Mouse (Mus musculus) kidney, postnatal 10 days (tissue): ENCODE data around the gene Atrnl1.
A peak's percentile ranks its signal among the peaks of the same experiment; 100 is the strongest.

ENCODE experiments used
- DNase-seq: peaks from one replicate; pipeline ENCODE4 v3.0.0; 2021; ENCODE audit warnings: mixed read lengths

Atrnl1 gene

GRCm38 (mm10) chr19:57713138-57713537 is 102.3 kb downstream of the Atrnl1 start:
- DNase-seq: peak; percentile 44

- peak; percentile 56 for DNase-seq
Measured at GRCm38 (mm10) chr19:57724920-57725319, 114.1 kb downstream of the Atrnl1 start.

- DNase-seq: no peak
Measured at GRCm38 (mm10) chr19:57725326-57725725, 114.5 kb downstream of the Atrnl1 start.

GRCm38 (mm10) chr19:57727009-57727408 is 116.2 kb downstream of the Atrnl1 start:
- DNase-seq: no peak

DNA sequence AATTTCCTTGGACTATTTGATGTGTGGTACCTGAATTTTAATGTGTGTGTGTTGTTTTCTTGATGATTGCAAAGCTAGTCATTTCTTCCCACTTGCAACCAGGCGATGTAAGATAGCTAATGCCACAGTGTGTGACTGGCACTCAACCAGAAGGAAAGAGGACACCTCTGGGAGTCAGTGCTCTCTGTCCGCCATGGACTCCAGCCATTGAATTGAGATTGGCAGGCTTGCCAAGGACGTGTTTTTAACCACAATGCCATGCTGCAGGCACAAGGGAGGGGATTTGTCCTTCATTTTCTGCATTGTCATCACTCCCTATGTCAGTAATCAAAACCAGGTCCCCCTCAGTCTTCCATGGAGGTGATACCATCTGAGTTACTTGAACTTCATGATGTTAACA is 126.6 kb downstream of the Atrnl1 start:
- no peak for DNase-seq

DNA sequence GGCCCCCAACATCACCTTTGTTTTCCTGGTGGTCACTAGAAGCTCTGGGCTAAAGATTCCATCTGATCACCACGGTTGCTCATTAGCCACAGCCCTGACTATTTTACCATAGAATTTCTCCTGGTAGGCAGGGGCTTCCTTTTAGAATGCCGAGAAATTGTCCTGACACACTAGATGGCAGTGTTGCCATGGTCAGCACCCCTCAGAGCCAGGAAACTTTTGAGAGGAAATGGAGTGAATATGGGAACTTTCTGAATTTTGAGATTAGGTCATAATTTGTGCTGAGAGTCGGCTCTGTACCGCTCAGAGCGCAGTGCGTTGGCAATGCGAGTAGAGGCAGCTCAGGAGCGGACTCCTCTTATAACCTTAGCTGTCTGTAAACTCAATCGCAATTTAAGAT is 134.7 kb downstream of the Atrnl1 start:
- DNase-seq: peak; percentile 52

- no peak for DNase-seq
Measured at GRCm38 (mm10) chr19:57746553-57746952, 135.7 kb downstream of the Atrnl1 start.

DNA sequence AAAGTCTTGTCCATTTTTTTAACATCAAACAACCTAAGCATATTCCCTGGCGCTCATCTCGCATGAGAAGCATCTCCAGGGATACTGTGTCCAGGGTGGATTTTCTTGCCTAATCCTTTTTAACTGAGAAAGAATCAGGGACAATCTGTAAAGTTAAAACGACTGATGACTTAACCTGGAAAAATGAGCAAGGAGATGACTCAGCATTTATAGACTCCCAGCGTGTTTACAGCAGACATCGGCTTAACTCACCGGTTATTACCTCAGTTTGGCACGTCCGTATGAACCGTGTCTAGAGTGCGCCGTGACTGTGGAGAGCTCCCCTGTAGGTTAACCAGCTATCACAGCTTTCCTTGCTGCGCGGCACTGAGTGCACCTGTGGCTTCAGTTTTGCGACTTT is 141.4 kb downstream of the Atrnl1 start:
- no peak for DNase-seq

DNA sequence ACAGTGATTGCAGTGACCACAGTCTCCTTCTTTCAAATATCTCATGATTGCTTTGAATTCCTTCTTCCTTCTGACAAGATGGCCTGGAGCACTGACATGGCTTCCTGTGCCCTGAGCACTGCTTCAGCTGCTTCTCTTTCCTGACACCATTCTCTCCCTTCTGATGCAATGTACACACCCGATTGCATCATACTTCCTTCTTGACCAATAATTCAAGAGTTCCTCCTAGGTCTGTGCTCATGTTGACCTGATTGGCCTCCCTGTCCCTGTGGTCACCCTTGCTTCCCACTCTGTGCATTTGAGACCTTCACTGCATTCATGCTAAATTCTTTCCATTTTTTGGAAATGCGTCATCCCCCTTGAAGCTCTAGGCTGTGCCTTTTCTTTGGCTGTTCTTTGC is 151.7 kb downstream of the Atrnl1 start:
- no peak for DNase-seq

DNA sequence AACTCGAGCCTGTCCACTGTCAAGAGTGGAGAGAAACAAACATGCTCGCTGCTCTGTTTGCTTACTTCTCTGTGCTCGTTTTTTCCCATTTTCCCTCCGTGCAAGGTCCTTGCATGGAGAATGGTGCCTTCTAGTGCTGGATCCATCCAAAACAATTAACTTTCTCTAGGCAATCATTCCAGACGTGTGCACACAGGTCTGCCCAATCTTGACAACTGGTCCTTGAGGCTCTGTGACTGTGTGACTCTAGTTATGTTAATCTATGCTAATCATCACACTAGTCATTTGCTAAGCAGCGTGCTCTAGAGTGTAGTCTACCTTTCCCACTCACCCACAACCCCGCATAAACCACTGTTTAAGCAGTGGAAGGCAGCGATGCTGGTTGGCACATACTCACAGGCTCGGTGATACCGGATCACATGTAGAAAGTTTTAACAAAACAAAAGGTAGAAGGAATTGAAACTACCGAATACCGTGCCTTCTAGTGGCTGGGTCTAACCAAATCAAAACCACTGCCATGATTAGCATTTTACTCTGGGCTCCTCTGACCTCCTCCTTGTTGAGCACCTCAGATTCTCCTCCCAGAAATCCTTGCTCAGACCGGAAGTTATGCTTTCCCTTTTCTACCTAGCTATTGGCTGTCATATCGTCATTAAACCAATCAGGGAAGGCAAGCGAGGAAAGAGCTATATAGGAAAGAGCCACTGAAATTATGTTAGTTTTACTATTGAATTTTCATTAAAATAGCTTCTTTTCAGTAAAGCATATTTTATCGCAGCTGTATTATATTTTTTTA is 153.9 kb downstream of the Atrnl1 start:
- no peak for DNase-seq

- DNase-seq: no peak
Measured at GRCm38 (mm10) chr19:57767051-57767450, 156.2 kb downstream of the Atrnl1 start.

DNA sequence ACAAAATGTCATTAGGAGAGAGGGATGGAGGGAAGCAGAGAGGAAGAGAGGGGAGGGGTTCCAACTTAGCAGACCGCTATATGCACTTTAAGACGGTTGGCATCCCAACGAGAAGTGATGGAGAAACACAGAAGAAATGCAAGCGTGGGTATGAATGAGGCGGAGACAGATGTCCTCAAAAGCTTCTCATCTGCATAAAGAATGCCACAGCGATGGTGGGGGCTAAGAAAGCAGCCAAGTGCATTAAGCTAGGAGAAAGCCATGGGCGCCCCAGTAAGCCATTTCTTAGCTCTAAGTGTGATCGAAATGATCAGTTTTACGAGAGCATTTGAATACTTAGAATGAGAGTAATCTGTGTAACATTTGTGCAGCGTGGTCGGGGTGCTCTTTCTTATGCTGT is 157.8 kb downstream of the Atrnl1 start:
- DNase-seq: no peak

- DNase-seq: peak; percentile 27
Measured at GRCm38 (mm10) chr19:57782366-57783089, 171.7 kb downstream of the Atrnl1 start.

DNA sequence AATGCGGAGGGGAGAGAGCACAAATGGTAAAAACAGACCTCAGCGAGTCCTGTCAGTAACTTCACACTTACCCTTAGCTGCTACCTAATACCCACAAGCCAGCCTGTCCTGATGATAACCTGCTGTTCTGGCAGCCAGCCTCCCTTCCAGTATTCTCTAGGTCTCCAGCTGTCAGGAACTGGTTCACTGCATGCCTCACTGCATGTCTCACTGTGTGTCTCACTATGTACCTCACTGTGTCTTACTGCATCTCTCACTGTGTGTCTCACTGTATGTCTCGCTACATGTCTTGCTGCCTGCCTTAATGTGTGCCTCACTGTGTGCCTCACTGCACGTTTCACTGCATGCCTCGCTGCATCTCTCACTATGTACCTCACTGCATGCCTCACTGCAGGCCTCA is 175.9 kb downstream of the Atrnl1 start:
- no peak for DNase-seq

DNA sequence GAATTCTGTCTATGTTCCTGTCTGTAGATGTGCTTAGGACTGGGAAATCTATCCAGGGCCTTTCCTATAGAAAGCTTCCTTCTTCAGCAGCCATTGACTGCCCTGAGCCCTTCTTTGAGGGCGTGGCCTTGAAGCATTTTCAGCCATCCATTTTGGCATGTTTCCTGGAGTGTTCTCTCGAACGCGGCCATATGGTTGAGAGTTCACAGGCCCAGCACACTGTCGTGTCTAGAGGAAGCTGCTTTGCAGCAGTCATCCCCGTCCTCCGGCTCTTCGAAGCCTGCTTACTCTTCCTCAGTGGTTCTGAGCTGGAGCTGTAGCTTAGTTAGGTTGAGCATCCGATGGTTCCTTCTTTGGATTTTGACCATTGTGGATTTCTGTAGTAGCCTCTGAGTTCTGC is 191.4 kb downstream of the Atrnl1 start:
- DNase-seq: no peak

DNA sequence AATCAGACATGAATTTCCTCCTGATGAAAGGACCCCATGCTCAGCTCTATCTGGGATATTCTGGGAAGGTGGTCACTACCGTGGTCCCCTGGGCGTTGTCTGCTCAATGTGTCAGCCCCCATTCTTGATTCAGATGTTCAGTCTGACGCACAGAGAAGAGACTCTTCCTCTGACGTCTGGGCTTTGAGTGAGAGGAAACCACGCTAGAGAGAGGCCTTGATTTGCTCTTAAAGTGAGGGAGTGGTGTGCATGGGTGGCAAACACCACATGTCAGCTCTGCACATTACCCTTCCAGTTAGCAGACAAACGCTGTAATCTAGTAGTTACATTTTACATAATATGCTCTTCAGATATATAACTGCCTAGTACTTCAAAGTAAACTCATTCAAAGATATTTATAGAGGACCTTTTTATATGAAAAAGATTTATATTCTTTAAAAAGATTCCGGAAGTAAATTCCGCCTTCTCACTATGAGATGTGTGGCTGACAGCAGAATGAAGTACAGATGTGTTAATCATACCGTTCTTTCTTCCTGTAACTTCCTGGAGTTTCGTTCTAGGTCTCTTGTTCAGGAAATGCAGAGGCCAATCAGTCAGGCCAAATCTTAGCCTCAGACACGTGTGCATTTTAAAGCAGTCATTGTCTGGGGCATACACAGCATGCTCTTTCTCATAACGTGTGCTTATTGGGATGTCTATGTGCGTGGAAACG is 192.1 kb downstream of the Atrnl1 start:
- no peak for DNase-seq

DNA sequence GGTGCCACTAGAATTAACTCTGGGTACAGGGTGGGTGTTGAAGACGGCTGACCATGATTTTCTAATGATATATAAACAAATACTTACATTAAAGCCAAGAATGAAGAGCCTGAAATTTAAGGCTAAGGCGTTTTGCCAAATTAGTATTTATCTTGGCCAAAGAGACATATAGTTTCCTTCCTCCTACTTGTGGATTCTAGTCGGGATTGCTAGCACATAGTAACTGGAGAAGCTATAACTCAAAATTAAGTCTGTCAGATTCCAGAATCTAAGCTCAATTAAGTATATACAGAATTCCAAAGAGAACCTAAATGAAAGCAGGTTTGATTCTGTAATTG is 192.6 kb downstream of the Atrnl1 start:
- DNase-seq: no peak

DNA sequence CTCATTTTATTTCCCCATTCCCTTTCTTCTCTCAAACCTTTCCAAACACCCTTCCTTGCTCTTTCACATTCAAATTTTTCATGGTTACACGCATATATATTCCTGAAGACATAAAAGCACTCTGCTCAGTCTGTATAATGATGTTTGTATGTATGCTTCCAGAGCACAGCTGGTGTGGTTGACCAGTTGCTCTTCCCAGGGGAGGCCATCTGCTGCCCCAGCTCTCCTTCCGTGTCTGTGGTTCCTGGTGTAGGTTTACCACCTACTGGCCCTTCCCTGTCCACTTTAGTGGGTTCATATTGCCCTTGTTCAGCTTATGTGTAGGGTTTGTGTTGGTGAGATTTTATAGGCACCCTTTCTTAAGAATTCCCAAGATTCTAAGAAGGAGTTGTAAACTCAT is 197.5 kb downstream of the Atrnl1 start:
- DNase-seq: no peak

GRCm38 (mm10) chr19:57814291-57814690 is 203.5 kb downstream of the Atrnl1 start:
- peak; percentile 13 for DNase-seq

DNA sequence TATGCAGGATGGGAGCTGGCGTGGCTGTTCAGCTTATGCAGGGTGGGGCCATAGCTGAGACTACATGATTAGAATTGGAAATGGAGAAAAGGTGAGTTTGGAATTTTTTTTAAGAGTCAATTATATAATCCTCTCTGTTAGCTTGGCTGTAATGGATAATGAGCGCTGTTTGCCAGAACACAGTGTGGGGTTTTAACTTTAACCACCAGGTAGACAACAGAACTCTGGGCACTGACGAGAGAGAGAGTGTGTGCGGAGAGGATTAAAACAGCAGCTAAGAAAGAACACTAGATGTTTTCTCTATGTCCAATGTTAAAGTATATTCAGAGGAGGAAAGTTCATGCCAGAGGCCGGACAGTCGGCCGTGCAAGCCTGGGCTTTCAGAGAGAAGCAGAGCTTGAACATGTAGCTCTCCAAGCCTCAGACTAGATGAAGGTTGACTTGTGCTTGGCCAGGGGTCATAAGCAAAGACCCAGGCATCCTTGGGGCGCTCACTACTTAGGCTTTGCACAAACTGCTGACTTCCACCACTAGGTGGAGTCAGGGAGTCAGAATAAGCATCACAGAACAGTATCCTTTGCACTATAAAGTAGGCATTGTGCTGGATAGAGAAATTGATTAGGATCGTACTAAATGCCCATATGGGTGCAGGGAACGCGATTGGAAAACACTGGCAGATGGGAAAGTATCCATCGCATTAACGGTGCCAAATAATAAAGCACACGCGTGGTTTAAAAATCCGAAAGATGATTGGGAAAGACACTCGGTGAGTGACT is 205.6 kb downstream of the Atrnl1 start:
- DNase-seq: peak; percentile 49

DNA sequence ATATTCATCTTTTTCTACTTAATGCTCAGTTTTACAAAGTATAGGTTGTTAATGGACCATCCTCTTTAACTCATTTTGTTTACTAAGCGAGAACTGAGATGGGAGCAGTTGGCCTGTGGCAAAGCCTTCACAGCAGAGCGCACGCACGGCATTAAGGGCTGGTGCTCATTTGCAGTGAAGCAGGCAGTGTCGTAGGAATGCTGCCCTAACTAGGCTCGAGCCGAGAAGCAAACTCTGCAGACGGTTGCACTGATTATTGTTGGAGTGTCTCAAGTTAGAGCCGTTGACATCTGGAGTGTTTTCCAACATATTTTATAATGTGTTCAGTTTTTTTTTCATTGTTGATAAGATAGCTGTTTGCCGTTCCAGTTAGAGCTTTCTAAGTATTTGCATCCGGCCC is 206.9 kb downstream of the Atrnl1 start:
- DNase-seq: no peak

DNA sequence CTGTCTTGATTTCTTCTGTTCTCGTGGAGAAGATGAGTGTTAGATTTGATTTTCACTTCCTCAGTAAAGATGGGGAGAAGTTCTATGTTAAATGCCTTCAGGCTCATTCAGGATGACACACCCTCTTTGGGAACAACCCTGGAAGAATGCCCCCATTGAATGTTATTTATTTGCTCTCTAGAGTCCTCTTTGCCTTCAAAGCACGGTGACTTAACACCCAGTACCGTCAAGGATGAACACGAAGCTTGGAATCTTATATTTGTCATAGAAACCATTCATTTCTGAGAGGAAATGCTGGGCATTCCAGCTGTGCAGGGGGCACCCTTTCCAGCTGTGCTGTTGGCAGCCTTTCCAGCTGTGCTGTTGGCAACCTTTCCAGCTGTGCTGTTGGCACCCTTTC is 212.6 kb downstream of the Atrnl1 start:
- no peak for DNase-seq
